Mouse (Mus musculus): ENCODE data around the gene Mid1ip1. TPM values are rescaled to one million over a fixed set of nuclear protein-coding genes. Genes with fewer than 3 reads are reported as not detected.

The Mid1ip1 gene
- polyA plus RNA-seq, 1 experiment from 2014 or later, result 122 TPM

DNA sequence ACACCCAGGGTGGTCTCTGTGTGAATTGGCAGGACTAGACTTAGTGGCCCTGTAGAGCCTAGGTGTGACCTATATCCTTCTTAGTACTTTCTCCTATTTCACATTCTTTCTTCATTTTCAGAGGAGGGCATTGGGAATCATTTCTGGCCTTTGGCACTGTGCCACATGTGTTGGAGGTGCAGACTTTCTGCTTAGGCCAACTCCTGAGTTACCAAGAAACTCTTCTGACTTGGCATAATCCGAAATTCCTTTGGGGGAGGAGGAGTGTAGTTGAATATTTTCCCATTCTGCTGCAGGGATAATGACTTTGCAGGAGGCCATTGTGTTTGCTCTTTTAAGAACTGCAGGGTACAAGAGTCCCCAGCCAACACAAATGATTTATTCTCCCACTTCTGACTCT lies 19.6 kb downstream of the Mid1ip1 start:
- Histone ChIP-seq H3K36me3 (no peaks in the 10 kb centered on the region), H3K4me1 (replicated peaks) (no peaks in the 10 kb centered on the region), H3K9ac (no peak overlapping the region), H3K27me3 (no peaks in the 10 kb centered on the region), H3K9me3 (no peaks in the 10 kb centered on the region), H3K4me3 (no peak overlapping the region), H3K27ac (replicated peaks) (no peak overlapping the region), H3K4me2 (no peak overlapping the region)
- WGBS, result 17% methylated on average over 1 of the region's 1 CpGs
- no peak for ATAC-seq (ENCODE audit: low FRiP score, low read depth)

DNA sequence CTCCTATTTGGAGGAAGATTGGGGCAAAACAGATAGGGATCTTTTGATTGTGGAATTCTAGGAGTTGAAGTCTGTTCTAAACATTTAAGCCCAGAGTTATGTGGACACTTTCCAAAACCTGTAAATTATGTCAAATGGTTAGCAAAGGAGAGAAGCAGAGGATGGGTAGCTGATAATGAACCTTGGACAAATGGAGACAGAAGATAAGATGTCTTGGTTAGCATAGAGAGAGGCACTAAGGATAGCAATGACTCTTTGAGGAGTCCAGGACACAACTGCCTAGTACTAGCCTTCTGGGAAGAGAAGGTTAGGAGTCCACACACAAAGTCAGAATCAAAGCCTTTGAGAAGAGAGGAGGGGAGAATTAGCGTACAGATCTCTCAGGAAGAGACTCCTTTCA lies 20.1 kb downstream of the Mid1ip1 start:
- H3K4me3 ChIP-seq, result no peak overlapping the region
- H3K9ac ChIP-seq, result no peak overlapping the region
- H3K4me1 ChIP-seq (replicated peaks), result no peaks in the 10 kb centered on the region
- H3K4me2 ChIP-seq, result no peak overlapping the region
- no peaks in the 10 kb centered on the region for H3K9me3 ChIP-seq
- no peak overlapping the region for H3K27ac ChIP-seq (replicated peaks)
- H3K27me3 ChIP-seq, result no peaks in the 10 kb centered on the region
- H3K36me3 ChIP-seq, result no peaks in the 10 kb centered on the region
- WGBS, result 38% methylated on average over 1 of the region's 1 CpGs
- ATAC-seq (ENCODE audit: low FRiP score, low read depth), result no peak

DNA sequence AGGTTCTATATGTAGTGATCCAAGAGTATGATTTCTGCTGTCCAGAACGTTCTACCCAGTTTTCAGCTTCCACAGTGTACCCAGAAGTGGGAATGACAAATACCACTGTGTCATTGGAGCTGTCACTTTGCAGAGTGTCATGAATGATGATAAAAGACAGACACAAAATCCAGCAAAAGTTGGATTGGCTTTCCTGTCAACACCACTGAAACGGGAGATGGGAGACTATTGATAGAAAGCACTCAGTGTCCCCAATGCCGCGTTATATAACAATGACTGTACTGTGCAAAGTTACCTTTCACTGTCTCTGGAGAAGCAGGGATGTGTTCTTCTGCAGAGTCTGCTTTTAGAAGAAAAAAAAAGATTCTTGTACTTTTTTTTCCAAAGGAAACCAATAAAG lies 44.1 kb downstream of the Mid1ip1 start:
- 83% methylated on average over 4 of the region's 4 CpGs for WGBS
- Histone ChIP-seq H3K27me3 (no peaks in the 10 kb centered on the region), H3K9ac (no peak overlapping the region), H3K9me3 (no peaks in the 10 kb centered on the region), H3K4me1 (replicated peaks) (no peaks in the 10 kb centered on the region), H3K27ac (replicated peaks) (no peak overlapping the region), H3K4me2 (no peak overlapping the region), H3K36me3 (no peaks in the 10 kb centered on the region), H3K4me3 (no peak overlapping the region)
- no peak for ATAC-seq (ENCODE audit: low FRiP score, low read depth)

DNA sequence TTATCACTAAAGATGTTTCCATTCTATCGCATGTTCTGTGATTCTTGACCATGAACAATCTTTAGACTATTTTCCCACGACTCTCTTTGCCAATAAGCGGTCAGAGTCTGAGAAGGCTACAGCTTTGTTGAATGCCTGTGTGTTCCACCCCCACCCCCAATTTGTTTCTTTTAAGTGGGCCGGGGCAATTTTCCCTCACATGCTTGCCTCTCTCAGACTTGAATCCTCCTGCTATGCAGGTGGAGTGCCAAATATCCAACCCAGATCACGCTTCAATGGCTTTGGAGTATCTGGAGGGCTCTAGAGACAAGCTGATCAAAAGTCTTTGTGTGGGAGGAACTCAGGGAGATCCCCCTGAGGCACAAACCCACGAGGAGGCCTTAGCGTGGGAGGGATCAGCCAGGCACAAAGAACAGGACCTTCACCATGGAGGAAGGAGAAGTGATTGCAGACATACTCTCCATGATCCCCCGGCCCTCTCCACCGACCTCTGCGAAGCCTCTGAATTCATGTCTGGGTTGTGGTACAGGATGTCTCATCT lies 48.7 kb downstream of the Mid1ip1 start:
- H3K27ac ChIP-seq (replicated peaks), result no peak overlapping the region
- H3K4me1 ChIP-seq (replicated peaks), result no peaks in the 10 kb centered on the region
- H3K9ac ChIP-seq, result no peak overlapping the region
- no peaks in the 10 kb centered on the region for H3K9me3 ChIP-seq
- no peaks in the 10 kb centered on the region for H3K27me3 ChIP-seq
- H3K36me3 ChIP-seq, result no peaks in the 10 kb centered on the region
- no peak for ATAC-seq (ENCODE audit: low FRiP score, low read depth)
- H3K4me2 ChIP-seq, result no peak overlapping the region
- 65% methylated on average over 10 of the region's 10 CpGs for whole genome bisulfite sequencing
- H3K4me3 ChIP-seq, result no peak overlapping the region

Other genes starting within 250 kb of the Mid1ip1 start
- 450 and 485 TPM in 2 replicates for gene Tspan7, start 229.9 kb upstream of the Mid1ip1 start, polyA plus RNA-seq (2015; fragmentation: Nextera tagmentation; extraction: Ambion mirVana)

Measured in hindbrain, embryonic 15.5 days (tissue).